Mouse (Mus musculus) heart, postnatal 0 days (tissue): Measurements from ENCODE around the gene Gm44511. TPM values are rescaled to one million over a fixed set of nuclear protein-coding genes. Genes with fewer than 3 reads are reported as not detected.
"Not testable (repeated sequence)": the region's sequence is repeated elsewhere in the genome, so short reads cannot be mapped to it uniquely, and the experiment has no call there.

Source experiments
- ATAC-seq: fragments of 200-750 bp; cut with Nextera tagmentation; 2 replicates; pipeline ENCODE4 v1.8.0; 2017; ENCODE audit warnings: low read depth, moderate number of reproducible peaks, moderate library complexity; ENCODE audit not compliant: insufficient read depth
- DNase-seq: peaks from one replicate; pipeline ENCODE4 v3.0.0-alpha.2; 2016; ENCODE audit warnings: low spot score
- H3K27ac ChIP-seq: fragments of 300-500 bp; sonication (generic); 2 replicates; pipeline ENCODE4 v1.5.1; 2014; ENCODE audit warnings: low read depth, mild to moderate bottlenecking
- H3K27me3 ChIP-seq: fragments of 300-500 bp; sonication (generic); 2 replicates; pipeline ENCODE4 v1.6.1; 2014; ENCODE audit warnings: low read length, mixed read lengths; ENCODE audit not compliant: control insufficient read depth, insufficient read depth
- H3K36me3 ChIP-seq: fragments of 300-500 bp; sonication (generic); replicated peaks from 2 replicates; pipeline ENCODE4 v1.6.1; 2014; ENCODE audit warnings: low read length, mixed read lengths; ENCODE audit not compliant: control insufficient read depth, insufficient read depth
- H3K4me1 ChIP-seq: fragments of 300-500 bp; sonication (generic); 2 replicates; pipeline ENCODE4 v1.6.1; 2014; ENCODE audit warnings: antibody characterized with exemption; ENCODE audit not compliant: control insufficient read depth, insufficient read depth
- H3K4me2 ChIP-seq: fragments of 300-500 bp; sonication (generic); 2 replicates; pipeline ENCODE4 v1.6.1; 2014; ENCODE audit warnings: low read depth, mild to moderate bottlenecking, low read length, moderate library complexity
- H3K4me3 ChIP-seq: fragments of 300-500 bp; sonication (generic); 2 replicates; pipeline ENCODE4 v1.5.1; 2014; ENCODE audit warnings: low read depth, low read length
- H3K9ac ChIP-seq: fragments of 300-500 bp; sonication (generic); replicated peaks from 2 replicates; pipeline ENCODE4 v1.6.1; 2014; ENCODE audit warnings: low read depth, low read length, mixed read lengths
- H3K9me3 ChIP-seq: fragments of 300-500 bp; sonication (generic); replicated peaks from 2 replicates; pipeline ENCODE4 v1.6.1; 2016; ENCODE audit warnings: low read length; ENCODE audit not compliant: control insufficient read depth
- CTCF ChIP-seq: IDR thresholded peaks from 2 replicates; pipeline ENCODE4 v1.5.1; 2016; ENCODE audit warnings: antibody characterized with exemption, control low read depth, low read depth
- EP300 ChIP-seq: IDR thresholded peaks from 2 replicates; pipeline ENCODE4 v1.6.1; 2016; ENCODE audit warnings: antibody characterized with exemption, low read depth
- whole genome bisulfite sequencing: fragments of 180-500 bp; shearing (Covaris S2); extraction: QIAGEN DNeasy Blood & Tissue Kit; methylation state at CpG from one replicate; pipeline ENCODE4 v1.1.7; 2014; 5-methylcytosine and 5-hydroxymethylcytosine counted together
- polyA plus RNA-seq: library from polyadenylated mRNA; unstranded; fragments of >200 nt; fragmentation: Nextera tagmentation; extraction: Ambion mirVana; gene quantifications from 2 replicates; pipeline ENCODE4 v1.2.1, GENCODE M21; 2015
- total RNA-seq: library from RNA; depleted of rRNA; stranded (reverse); fragments of >200 nt; gene quantifications from 2 replicates; pipeline ENCODE4 v1.2.3, GENCODE M21; 2014; ENCODE audit warnings: low replicate concordance

Gene Gm44511
- total and polyA plus RNA-seq, 2 experiments from 2014 or later, result not detected

- H3K27me3 ChIP-seq, H3K9ac ChIP-seq, H3K9me3 ChIP-seq, ATAC-seq, H3K36me3 ChIP-seq, H3K27ac ChIP-seq, H3K4me1 ChIP-seq, H3K4me3 ChIP-seq, H3K4me2 ChIP-seq: not testable (repeated sequence)
- peak; percentile 65 for DNase-seq
- WGBS, result 61% methylated on average over 7 of the region's 7 CpGs
- peak; percentile 65 for TF ChIP-seq CTCF
These were observed 21.1 kb downstream of the Gm44511 start for GRCm38 (mm10) chr6:128804823-128805640.

- H3K4me2 ChIP-seq, result peak overlapping the region; percentile 66
- no peak overlapping the region for H3K9ac ChIP-seq
- WGBS, result 6% methylated on average over 26 of the region's 26 CpGs
- no peaks in the 10 kb centered on the region for H3K27me3 ChIP-seq
- peak overlapping the region; percentile 43 for H3K4me3 ChIP-seq
- no peak overlapping the region for H3K27ac ChIP-seq
- ATAC-seq (peak; percentile 94), DNase-seq (peak; percentile 98)
- H3K4me1 ChIP-seq, result peaks cover 4% of the 10 kb centered on the region; the same call in 1 of the 2 replicates
- H3K9me3 ChIP-seq, result no peaks in the 10 kb centered on the region
- TF ChIP-seq EP300 (peak; percentile 84; the same call in 1 of the 2 replicates), CTCF (peak; percentile 100)
- no peaks in the 10 kb centered on the region for H3K36me3 ChIP-seq
These were observed 22.9 kb downstream of the Gm44511 start for GRCm38 (mm10) chr6:128802999-128803857.

- H3K36me3 ChIP-seq, result no peaks in the 10 kb centered on the region
- ATAC-seq (peak; percentile 24; the same call in 1 of the 2 replicates), DNase-seq (no peak)
- 11% methylated on average over 10 of the region's 10 CpGs for WGBS
- H3K9ac ChIP-seq, result no peak overlapping the region
- peak overlapping the region; percentile 66 for H3K4me2 ChIP-seq
- peak overlapping the region; percentile 55 for H3K27ac ChIP-seq
- H3K4me3 ChIP-seq, result peak overlapping the region; percentile 43
- TF ChIP-seq CTCF (no peak), EP300 (no peak)
- no peaks in the 10 kb centered on the region for H3K27me3 ChIP-seq
- no peaks in the 10 kb centered on the region for H3K9me3 ChIP-seq
- peaks cover 4% of the 10 kb centered on the region; the same call in 1 of the 2 replicates for H3K4me1 ChIP-seq
These were observed 23.6 kb downstream of the Gm44511 start for GRCm38 (mm10) chr6:128802557-128802956.

GRCm38 (mm10) chr6:128800696-128801095 is 25.4 kb downstream of the Gm44511 start:
- not testable (repeated sequence) for H3K9ac ChIP-seq, H3K9me3 ChIP-seq, H3K4me1 ChIP-seq, H3K36me3 ChIP-seq, H3K4me2 ChIP-seq, ATAC-seq, H3K27ac ChIP-seq, H3K27me3 ChIP-seq, H3K4me3 ChIP-seq, DNase-seq
- WGBS, result 82% methylated on average over 5 of the region's 5 CpGs

GRCm38 (mm10) chr6:128799896-128800270 is 26.2 kb downstream of the Gm44511 start:
- Histone ChIP-seq H3K9ac (0 out of 2 replicates have a peak overlapping the region, but pooled peaks have one; percentile 62), H3K4me3 (peak overlapping the region; percentile 76), H3K4me1 (peaks cover 4% of the 10 kb centered on the region; the same call in 1 of the 2 replicates), H3K9me3 (no peaks in the 10 kb centered on the region), H3K27me3 (no peaks in the 10 kb centered on the region), H3K4me2 (peak overlapping the region; percentile 58), H3K27ac (no peak overlapping the region), H3K36me3 (no peaks in the 10 kb centered on the region)
- DNase-seq, result no peak
- WGBS, result 21% methylated on average over 7 of the region's 7 CpGs
- no peak for ATAC-seq
- TF ChIP-seq CTCF (no peak), EP300 (no peak)
